Mouse (Mus musculus) heart, embryonic 16.5 days (tissue): ENCODE measurements around the gene Tma7. TPM values are rescaled to one million over a fixed set of nuclear protein-coding genes. Genes with fewer than 3 reads are reported as not detected.

Experiments used
- ATAC-seq: fragments of 200-750 bp; cut with Nextera tagmentation; replicated peaks from 2 replicates; pipeline ENCODE4 v1.8.0; 2017; ENCODE audit warnings: moderate number of reproducible peaks; ENCODE audit not compliant: insufficient read depth, low FRiP score; ENCODE audit errors: extremely low read depth
- H3K27ac ChIP-seq: fragments of 300-500 bp; sonication (generic); 2 replicates; pipeline ENCODE4 v1.5.1; 2014; ENCODE audit warnings: mild to moderate bottlenecking, low read length, control low read depth, moderate library complexity
- H3K27me3 ChIP-seq: fragments of 300-500 bp; sonication (generic); 2 replicates; pipeline ENCODE4 v1.6.1; 2014; ENCODE audit warnings: low read length, mixed read lengths; ENCODE audit not compliant: control insufficient read depth, insufficient read depth
- H3K36me3 ChIP-seq: fragments of 300-500 bp; sonication (generic); 2 replicates; pipeline ENCODE4 v1.6.1; 2014; ENCODE audit not compliant: control insufficient read depth, insufficient read depth
- H3K4me1 ChIP-seq: fragments of 300-500 bp; sonication (generic); 2 replicates; pipeline ENCODE4 v1.6.1; 2014; ENCODE audit warnings: low read length, mixed read lengths; ENCODE audit not compliant: control insufficient read depth, insufficient read depth
- H3K4me2 ChIP-seq: fragments of 300-500 bp; sonication (generic); 2 replicates; pipeline ENCODE4 v1.6.1; 2014; ENCODE audit warnings: low read depth, mild to moderate bottlenecking, control low read depth, low read length
- H3K4me3 ChIP-seq: fragments of 300-500 bp; sonication (generic); 2 replicates; pipeline ENCODE4 v1.5.1; 2014; ENCODE audit warnings: mild to moderate bottlenecking, control low read depth, low read length
- H3K9ac ChIP-seq: fragments of 300-500 bp; sonication (generic); 2 replicates; pipeline ENCODE4 v1.6.1; 2014; ENCODE audit warnings: low read length, control low read depth
- H3K9me3 ChIP-seq: fragments of 300-500 bp; sonication (generic); replicated peaks from 2 replicates; pipeline ENCODE4 v1.6.1; 2016; ENCODE audit warnings: low read length; ENCODE audit not compliant: control insufficient read depth
- WGBS: fragments of 180-500 bp; shearing (Covaris S2); extraction: QIAGEN DNeasy Blood & Tissue Kit; methylation state at CpG from one replicate; pipeline ENCODE4 v1.1.7; 2014; 5-methylcytosine and 5-hydroxymethylcytosine counted together
- polyA plus RNA-seq: library from polyadenylated mRNA; unstranded; fragments of >200 nt; fragmentation: Nextera tagmentation; extraction: Ambion mirVana; gene quantifications from 2 replicates; pipeline ENCODE4 v1.2.1, GENCODE M21; 2015

Gene Tma7
- polyA plus RNA-seq, 1 experiment from 2014 or later, result 431 TPM

GRCm38 (mm10) chr9:109054712-109055111 lies 27.7 kb downstream of the Tma7 start:
- no peaks in the 10 kb centered on the region for H3K27me3 ChIP-seq
- ATAC-seq, result peak; percentile 66
- no peaks in the 10 kb centered on the region for H3K9me3 ChIP-seq
- H3K4me1 ChIP-seq, result peaks cover 20% of the 10 kb centered on the region
- H3K4me3 ChIP-seq, result peak overlapping the region; percentile 37
- peak overlapping the region; percentile 76 for H3K27ac ChIP-seq
- H3K36me3 ChIP-seq, result peaks cover 23% of the 10 kb centered on the region
- 9% methylated on average over 7 of the region's 7 CpGs for WGBS
- peak overlapping the region; percentile 60 for H3K9ac ChIP-seq
- peak overlapping the region; percentile 47 for H3K4me2 ChIP-seq

DNA sequence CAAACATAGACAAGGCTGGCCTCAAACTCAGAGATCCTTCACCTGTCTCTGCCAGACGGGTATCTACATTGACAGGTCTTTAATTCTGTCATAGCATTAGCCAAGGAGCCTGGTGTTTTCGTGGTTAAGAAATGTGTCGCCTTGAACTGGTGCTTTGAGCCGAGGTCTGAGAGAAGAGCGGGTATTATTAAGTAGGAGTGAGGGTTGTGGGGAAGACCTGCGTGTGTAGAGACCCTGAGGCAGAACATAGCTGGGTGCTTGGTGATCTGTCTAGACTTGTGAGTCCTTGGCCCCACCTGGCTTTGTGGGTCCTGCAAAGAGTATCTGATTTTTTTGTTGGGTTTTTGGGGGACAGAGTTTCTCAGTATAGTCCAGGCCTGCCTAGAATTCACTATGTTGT lies 28.5 kb downstream of the Tma7 start:
- 74% methylated on average over 6 of the region's 6 CpGs for WGBS
- peaks cover 23% of the 10 kb centered on the region for H3K36me3 ChIP-seq
- no peak for ATAC-seq
- no peak overlapping the region for H3K4me2 ChIP-seq
- no peaks in the 10 kb centered on the region for H3K27me3 ChIP-seq
- H3K4me1 ChIP-seq, result peaks cover 16% of the 10 kb centered on the region; the same call in 1 of the 2 replicates
- H3K27ac ChIP-seq, result peak overlapping the region; percentile 76
- H3K9ac ChIP-seq, result no peak overlapping the region
- H3K9me3 ChIP-seq, result no peaks in the 10 kb centered on the region
- no peak overlapping the region for H3K4me3 ChIP-seq

DNA sequence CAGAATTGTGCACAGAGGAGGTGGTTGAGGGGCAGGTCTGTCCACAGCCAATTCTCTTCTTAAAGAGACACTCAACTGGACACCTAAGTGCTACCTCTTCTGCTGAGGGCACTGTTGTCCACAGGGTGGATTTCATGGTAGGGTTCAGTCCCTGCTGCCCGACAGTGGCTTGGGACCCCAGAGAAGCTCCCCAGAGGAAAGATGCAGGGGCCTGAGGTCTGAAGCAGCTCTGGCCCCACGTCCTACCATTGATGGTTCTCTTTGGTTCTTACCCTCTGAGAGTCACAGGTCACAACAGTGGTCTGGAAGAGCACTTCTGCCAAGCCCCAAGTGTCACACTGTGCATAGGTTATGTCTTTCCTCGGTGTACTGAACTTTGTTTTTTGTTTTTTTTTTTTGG lies 29.0 kb downstream of the Tma7 start:
- Histone ChIP-seq H3K36me3 (peaks cover 26% of the 10 kb centered on the region), H3K9me3 (no peaks in the 10 kb centered on the region), H3K27me3 (no peaks in the 10 kb centered on the region), H3K4me1 (peaks cover 12% of the 10 kb centered on the region; the same call in 1 of the 2 replicates), H3K9ac (no peak overlapping the region), H3K27ac (no peak overlapping the region; the same call in 1 of the 2 replicates), H3K4me2 (no peak overlapping the region), H3K4me3 (no peak overlapping the region)
- 85% methylated on average over 3 of the region's 3 CpGs for WGBS
- no peak for ATAC-seq

DNA sequence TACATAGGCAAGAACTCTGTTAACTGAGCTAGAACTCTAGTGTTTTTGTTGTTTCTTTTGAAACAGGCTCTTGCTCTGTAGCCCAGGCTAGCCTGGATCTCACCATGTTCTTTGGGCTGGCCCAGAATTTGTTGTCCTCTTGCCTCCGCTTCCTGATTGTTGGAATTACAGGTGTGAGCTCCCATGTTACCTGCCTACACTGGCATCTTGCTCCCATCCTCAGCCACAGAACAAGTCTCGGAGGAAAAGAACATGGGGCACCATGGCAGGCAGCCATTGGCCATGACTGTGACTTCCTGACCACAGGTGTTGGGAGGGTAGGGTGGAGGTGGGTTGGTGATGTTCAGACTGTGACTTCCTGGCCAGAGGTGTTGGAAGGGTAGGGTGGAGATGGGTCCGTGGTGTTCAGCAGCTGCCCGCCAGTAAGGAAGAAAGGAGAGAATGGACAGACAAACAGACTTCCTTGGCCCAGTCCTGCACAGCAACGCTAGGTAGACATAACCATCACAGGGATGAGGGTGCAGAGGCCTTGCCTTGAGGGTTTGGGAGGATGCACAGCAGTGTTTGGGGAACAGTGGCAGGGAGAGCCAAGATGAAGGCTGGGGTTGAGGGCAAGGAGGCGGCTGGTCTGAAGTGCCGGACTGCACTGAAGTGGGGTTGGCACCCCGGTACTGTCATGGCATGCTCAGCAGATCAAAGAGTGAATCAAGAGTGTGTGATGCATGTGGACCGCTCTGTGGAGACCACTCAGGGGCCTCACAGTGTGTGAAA lies 29.7 kb downstream of the Tma7 start:
- Histone ChIP-seq H3K4me3 (no peak overlapping the region), H3K4me1 (peaks cover 11% of the 10 kb centered on the region; the same call in 1 of the 2 replicates), H3K36me3 (peaks cover 20% of the 10 kb centered on the region), H3K9me3 (no peaks in the 10 kb centered on the region), H3K27me3 (no peaks in the 10 kb centered on the region), H3K9ac (no peak overlapping the region), H3K27ac (no peak overlapping the region; the same call in 1 of the 2 replicates), H3K4me2 (no peak overlapping the region)
- WGBS, result 86% methylated on average over 9 of the region's 9 CpGs
- ATAC-seq, result no peak

DNA sequence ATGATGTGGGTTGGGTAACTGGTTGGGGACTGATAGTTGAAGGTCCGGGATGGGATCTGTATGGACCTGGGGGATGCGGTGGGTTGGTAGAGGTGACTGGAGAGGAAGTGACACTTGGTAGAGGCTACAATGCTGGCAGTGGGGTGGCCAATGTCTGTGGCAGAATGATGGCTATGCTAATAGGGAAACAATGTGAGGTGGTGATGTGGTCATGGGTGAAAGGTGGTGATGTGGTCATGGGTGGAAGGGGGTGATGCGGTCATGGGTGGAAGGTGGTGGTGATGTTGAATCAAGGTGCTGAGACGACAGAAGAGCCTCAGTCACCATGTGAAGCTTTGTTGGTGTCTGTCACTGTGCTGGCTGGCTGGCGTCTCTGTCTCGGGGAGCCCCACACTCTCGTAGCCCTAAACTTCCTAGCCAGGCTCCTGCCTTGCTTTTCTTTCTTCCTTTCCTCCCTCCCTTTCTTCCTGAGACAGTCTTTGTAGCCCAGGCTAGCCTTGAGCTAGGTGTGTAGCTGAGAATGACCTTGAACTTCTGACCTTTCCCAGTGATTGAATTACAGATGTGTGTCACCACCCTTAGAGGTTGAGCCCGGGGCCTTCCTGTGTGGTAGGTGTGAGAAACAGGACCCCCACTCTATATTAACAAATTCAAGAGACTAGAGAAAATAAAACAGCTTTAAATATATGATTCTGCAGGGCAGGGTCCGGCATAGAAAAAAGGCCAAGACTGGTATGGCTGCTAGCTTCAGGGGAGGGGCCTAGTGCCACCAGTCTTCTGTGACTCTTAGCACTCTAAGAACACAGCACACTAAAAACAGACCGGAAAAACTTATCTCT lies 30.5 kb downstream of the Tma7 start:
- no peak for ATAC-seq
- Histone ChIP-seq H3K9me3 (no peaks in the 10 kb centered on the region), H3K36me3 (peaks cover 13% of the 10 kb centered on the region), H3K9ac (no peak overlapping the region), H3K4me1 (peaks cover 11% of the 10 kb centered on the region; the same call in 1 of the 2 replicates), H3K27me3 (no peaks in the 10 kb centered on the region), H3K4me3 (no peak overlapping the region; the same call in 1 of the 2 replicates), H3K4me2 (no peak overlapping the region; the same call in 1 of the 2 replicates), H3K27ac (peak overlapping the region; percentile 47; the same call in 1 of the 2 replicates)
- WGBS, result 86% methylated on average over 10 of the region's 10 CpGs

DNA sequence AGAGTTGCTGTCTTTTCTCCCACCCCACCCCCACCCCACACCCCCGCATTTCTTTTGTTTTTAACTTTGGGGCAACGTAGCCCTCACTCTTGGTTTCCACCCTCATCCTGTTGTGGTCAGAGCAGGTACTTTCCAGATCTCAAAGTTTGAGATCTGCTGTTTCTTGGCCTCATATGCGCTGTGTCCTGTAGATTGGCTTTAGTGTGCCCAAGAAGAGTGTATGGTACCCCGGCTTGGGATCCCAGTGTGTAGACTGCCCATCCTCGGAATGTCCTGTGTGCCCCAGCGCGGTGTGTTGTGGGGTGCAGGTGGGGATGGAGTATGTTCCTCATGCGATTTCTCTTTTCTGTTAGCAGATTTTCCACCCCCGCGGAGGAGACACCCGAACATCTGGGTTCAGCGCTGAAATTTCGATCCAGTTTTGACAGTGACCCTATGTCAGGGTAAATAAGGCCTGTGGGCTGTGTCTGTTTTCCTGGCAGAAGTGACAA lies 31.3 kb downstream of the Tma7 start:
- Histone ChIP-seq H3K27ac (peak overlapping the region; percentile 47; the same call in 1 of the 2 replicates), H3K9ac (no peak overlapping the region), H3K4me1 (peaks cover 11% of the 10 kb centered on the region; the same call in 1 of the 2 replicates), H3K4me3 (no peak overlapping the region; the same call in 1 of the 2 replicates), H3K4me2 (no peak overlapping the region; the same call in 1 of the 2 replicates), H3K36me3 (peaks cover 10% of the 10 kb centered on the region; the same call in 1 of the 2 replicates), H3K27me3 (no peaks in the 10 kb centered on the region), H3K9me3 (no peaks in the 10 kb centered on the region)
- no peak for ATAC-seq
- WGBS, result 80% methylated on average over 13 of the region's 13 CpGs

DNA sequence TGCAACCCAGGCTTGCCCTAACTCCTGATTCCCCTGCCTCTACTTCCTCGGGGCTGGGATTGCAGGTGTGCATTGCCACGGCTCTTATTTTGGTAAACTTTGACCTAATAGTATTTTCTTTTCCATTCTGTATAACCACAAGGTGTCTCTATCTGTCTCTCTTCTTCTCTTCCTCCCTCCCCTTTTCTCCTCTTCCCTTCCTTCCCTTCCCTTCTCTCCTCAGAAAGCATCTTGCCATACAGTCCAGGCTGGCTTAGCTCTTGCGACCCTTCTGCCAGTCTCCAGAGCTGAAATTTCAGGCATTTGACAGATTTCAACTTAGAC lies 31.8 kb downstream of the Tma7 start:
- no peak overlapping the region for H3K27ac ChIP-seq
- H3K27me3 ChIP-seq, result no peaks in the 10 kb centered on the region
- WGBS, result 66% methylated on average over 3 of the region's 3 CpGs

GRCm38 (mm10) chr9:109049996-109050673 lies 32.3 kb downstream of the Tma7 start:
- no peak for ATAC-seq
- H3K9ac ChIP-seq, result no peak overlapping the region
- peaks cover 7% of the 10 kb centered on the region; the same call in 1 of the 2 replicates for H3K4me1 ChIP-seq
- no peak overlapping the region for H3K27ac ChIP-seq
- no peak overlapping the region for H3K4me2 ChIP-seq
- H3K27me3 ChIP-seq, result no peaks in the 10 kb centered on the region
- 79% methylated on average over 9 of the region's 9 CpGs for WGBS
- no peaks in the 10 kb centered on the region for H3K9me3 ChIP-seq
- no peak overlapping the region for H3K4me3 ChIP-seq
- peaks cover 7% of the 10 kb centered on the region; the same call in 1 of the 2 replicates for H3K36me3 ChIP-seq

More for the DNA sequence above, 31.8 kb downstream of the Tma7 start:
- peaks cover 7% of the 10 kb centered on the region; the same call in 1 of the 2 replicates for H3K36me3 ChIP-seq
- no peak overlapping the region for H3K4me2 ChIP-seq
- no peaks in the 10 kb centered on the region for H3K9me3 ChIP-seq
- no peak for ATAC-seq
- H3K9ac ChIP-seq, result no peak overlapping the region
- H3K4me1 ChIP-seq, result peaks cover 11% of the 10 kb centered on the region; the same call in 1 of the 2 replicates
- no peak overlapping the region for H3K4me3 ChIP-seq
